Mouse (Mus musculus) adrenal gland, adult (tissue): Measurements from ENCODE around the gene Ddx54.

Experiments
- DNase-seq, 2 experiments: peaks; one replicate each; pipeline ENCODE4 v3.0.0; 2022 to 2023; ENCODE audit warnings: low spot score in 1 of 2; ENCODE audit not compliant: inconsistent age in 2 of 2

The Ddx54 gene

GRCm38 (mm10) chr5:120674229-120675145, 61.9 kb downstream of the Ddx54 start:
- no peak for DNase-seq

GRCm38 (mm10) chr5:120677516-120677915, 65.0 kb downstream of the Ddx54 start:
- DNase-seq, result peak; percentile 50 to 69
